Mouse (Mus musculus) limb, embryonic 13.5 days (tissue): ENCODE measurements around the gene Xntrpc. TPM values are rescaled to one million over a fixed set of nuclear protein-coding genes. Genes with fewer than 3 reads are reported as not detected.

Experiments used
- ATAC-seq: fragments of 200-750 bp; cut with Nextera tagmentation; 2 replicates; pipeline ENCODE4 v1.8.0; 2017; ENCODE audit warnings: low read depth, moderate number of reproducible peaks, moderate TSS enrichment; ENCODE audit not compliant: low FRiP score
- H3K27ac ChIP-seq: fragments of 300-500 bp; sonication (generic); 2 replicates; pipeline ENCODE4 v1.5.1; 2015; ENCODE audit warnings: inconsistent platforms, mild to moderate bottlenecking, moderate library complexity
- H3K27me3 ChIP-seq: fragments of 300-500 bp; sonication (generic); 2 replicates; pipeline ENCODE4 v1.6.1; 2015; ENCODE audit warnings: mild to moderate bottlenecking, inconsistent platforms
- H3K36me3 ChIP-seq: fragments of 300-500 bp; sonication (generic); 2 replicates; pipeline ENCODE4 v1.6.1; 2015; ENCODE audit warnings: inconsistent platforms, mild to moderate bottlenecking, moderate library complexity
- H3K4me1 ChIP-seq: fragments of 300-500 bp; sonication (generic); 2 replicates; pipeline ENCODE4 v1.6.1; 2015; ENCODE audit warnings: inconsistent platforms
- H3K4me2 ChIP-seq: fragments of 300-500 bp; sonication (generic); replicated peaks from 2 replicates; pipeline ENCODE4 v1.6.1; 2015; ENCODE audit warnings: inconsistent platforms, mild to moderate bottlenecking, moderate library complexity
- H3K4me3 ChIP-seq: fragments of 300-500 bp; sonication (generic); 2 replicates; pipeline ENCODE4 v1.5.1; 2015; ENCODE audit warnings: moderate library complexity, mild to moderate bottlenecking, inconsistent platforms
- H3K9ac ChIP-seq: fragments of 300-500 bp; sonication (generic); 2 replicates; pipeline ENCODE4 v1.6.1; 2015; ENCODE audit warnings: mild to moderate bottlenecking, inconsistent platforms
- H3K9me3 ChIP-seq: fragments of 300-500 bp; sonication (generic); 2 replicates; pipeline ENCODE4 v1.6.1; 2016; ENCODE audit warnings: inconsistent platforms
- WGBS: fragments of 180-500 bp; shearing (Covaris S2); methylation state at CpG from one replicate; pipeline ENCODE4 v1.1.7; 2015; 5-methylcytosine and 5-hydroxymethylcytosine counted together
- polyA plus RNA-seq: library from polyadenylated mRNA; unstranded; fragments of >200 nt; fragmentation: Nextera tagmentation; extraction: Ambion mirVana; gene quantifications from 2 replicates; pipeline ENCODE4 v1.2.1, GENCODE M21; 2015

Gene Xntrpc
- polyA plus RNA-seq, 1 experiment from 2014 or later = 2.3 TPM

DNA sequence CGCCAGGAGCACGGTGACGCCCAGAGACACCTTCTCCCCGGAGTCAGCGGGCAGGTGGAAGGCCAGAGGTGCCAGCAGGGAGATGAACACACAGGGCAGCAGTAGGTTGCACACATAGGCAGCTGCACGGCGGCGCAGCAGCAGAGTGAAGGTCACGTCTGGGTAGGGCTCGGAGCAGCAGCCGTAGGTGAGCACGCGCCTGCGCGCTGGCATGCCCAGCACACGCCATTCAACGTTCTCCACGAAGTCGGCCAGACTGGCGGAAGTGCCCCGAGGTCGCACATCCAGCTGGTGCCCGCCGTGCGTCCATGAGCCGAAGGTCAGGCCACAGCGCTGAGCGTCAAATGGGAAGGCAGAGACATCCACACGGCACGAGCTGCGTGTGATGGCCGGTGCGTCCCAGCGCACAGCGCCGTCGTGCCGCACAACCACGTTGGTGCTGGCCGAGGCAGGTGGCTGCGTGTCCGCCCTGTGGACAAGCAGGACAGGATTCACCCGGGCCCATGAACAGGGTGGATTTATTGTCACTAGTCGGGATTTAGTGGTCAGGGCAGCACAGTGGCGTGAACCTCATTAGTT lies 47.7 kb downstream of the Xntrpc start:
- no peaks in the 10 kb centered on the region for H3K4me1 ChIP-seq
- H3K27ac ChIP-seq = no peak overlapping the region
- WGBS = 74% methylated on average over 45 of the region's 45 CpGs
- no peak overlapping the region for H3K4me3 ChIP-seq
- no peak overlapping the region for H3K4me2 ChIP-seq
- no peak overlapping the region for H3K9ac ChIP-seq
- no peaks in the 10 kb centered on the region for H3K9me3 ChIP-seq
- no peak for ATAC-seq
- no peaks in the 10 kb centered on the region for H3K27me3 ChIP-seq
- H3K36me3 ChIP-seq = peaks cover 4% of the 10 kb centered on the region

DNA sequence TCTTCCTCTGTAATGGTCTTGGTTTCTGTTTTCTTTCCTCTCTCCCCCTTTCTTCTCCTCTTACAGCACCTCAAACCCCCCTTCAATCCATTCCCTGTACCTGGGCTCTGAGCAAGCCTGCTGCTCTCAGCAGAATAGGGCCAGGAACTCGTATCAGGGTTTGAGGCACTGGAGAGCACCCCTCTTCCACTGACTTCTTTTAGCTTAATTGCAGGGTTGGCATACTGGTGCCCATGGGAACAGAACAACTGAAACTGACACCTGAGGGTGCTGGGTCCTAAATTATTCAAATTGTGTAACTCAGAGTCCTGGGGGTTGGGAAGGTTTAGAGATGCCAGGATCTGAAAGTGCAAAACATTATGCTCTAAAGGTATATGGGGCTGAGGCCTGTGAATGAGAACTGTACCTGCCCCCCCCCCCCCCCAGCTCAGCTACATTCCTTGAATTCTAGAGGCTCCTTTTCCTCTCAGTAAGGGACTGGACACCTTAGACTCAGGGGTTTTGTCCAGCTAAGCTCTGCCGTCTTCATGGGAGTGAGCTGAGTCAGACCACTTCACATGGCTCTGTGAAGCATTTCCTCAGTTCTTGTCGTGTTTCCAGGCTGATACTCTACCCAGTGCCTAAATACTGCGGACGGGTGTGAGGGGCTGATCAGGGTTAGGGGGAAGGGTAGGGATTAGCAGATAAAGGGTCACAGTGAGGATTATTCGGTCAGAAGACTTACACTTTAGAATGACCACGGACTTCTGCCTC lies 51.2 kb downstream of the Xntrpc start, which contains the start of gene Chrna10:
Chrna10 (minus strand) TSS at position 250 of the 753 bp plus-strand sequence.
- no peak for ATAC-seq
- no peaks in the 10 kb centered on the region for H3K4me1 ChIP-seq
- H3K4me2 ChIP-seq = no peak within 1 kb of the TSS
- no peaks in the 10 kb centered on the region for H3K9me3 ChIP-seq
- H3K27ac ChIP-seq = no peak within 1 kb of the TSS
- peaks cover 39% of the 10 kb centered on the region for H3K36me3 ChIP-seq
- WGBS = 44% methylated on average over 7 of the region's 7 CpGs
- H3K4me3 ChIP-seq = no peak within 1 kb of the TSS
- no peaks in the 10 kb centered on the region for H3K27me3 ChIP-seq
- no peak within 1 kb of the TSS for H3K9ac ChIP-seq

GRCm38 (mm10) chr7:102117382-102117781 lies 51.9 kb downstream of the Xntrpc start:
- Histone ChIP-seq H3K4me1 (no peaks in the 10 kb centered on the region), H3K27me3 (no peaks in the 10 kb centered on the region), H3K4me2 (no peak overlapping the region), H3K27ac (no peak overlapping the region), H3K9me3 (no peaks in the 10 kb centered on the region), H3K9ac (no peak overlapping the region), H3K36me3 (peaks cover 46% of the 10 kb centered on the region), H3K4me3 (no peak overlapping the region)
- no peak for ATAC-seq
- WGBS = 70% methylated on average over 6 of the region's 6 CpGs

DNA sequence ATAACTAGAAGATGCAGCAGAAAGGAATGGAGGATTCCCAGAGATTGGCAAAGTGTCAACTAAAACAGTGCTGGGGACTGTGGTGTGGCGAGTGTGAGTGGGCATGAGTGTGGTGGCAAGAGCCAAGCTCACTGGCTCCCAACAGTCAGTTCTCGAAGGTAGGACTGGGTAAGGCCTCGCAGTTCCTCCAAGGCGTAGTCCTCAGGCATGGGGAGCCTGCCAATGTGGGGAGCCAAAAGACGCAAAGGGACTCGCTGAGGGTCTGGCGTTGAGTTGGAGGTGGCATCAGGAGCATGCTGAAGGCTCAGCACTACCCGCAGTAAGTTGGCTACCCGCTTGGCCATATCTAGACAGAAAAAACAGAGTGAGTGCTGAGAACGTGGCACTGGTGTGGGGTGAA lies 54.8 kb downstream of the Xntrpc start:
- Histone ChIP-seq H3K9me3 (no peaks in the 10 kb centered on the region), H3K27me3 (no peaks in the 10 kb centered on the region), H3K4me1 (no peaks in the 10 kb centered on the region), H3K27ac (no peak overlapping the region), H3K4me3 (no peak overlapping the region), H3K36me3 (peaks cover 75% of the 10 kb centered on the region), H3K9ac (no peak overlapping the region), H3K4me2 (no peak overlapping the region)
- ATAC-seq = no peak
- WGBS = 94% methylated on average over 10 of the region's 10 CpGs

DNA sequence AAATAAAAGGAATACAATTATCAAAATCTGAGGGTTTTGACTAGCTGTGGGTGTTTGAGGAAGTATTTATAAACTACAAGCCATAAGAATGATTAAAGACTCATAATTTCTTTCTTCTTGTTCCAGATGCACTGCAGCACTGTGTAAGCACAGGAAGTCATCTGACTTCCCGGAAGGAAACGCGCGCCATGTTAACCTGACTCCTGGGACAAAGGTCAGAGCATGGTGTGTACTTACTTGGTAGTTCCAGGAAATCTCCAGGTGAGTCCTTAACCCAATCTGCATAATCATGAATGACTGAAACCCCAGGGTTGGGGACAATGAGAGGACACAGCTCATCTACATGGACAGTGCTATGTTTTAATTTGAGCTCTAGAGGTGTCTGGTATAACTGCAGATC lies 66.9 kb downstream of the Xntrpc start:
- WGBS = 87% methylated on average over 4 of the region's 4 CpGs
- Histone ChIP-seq H3K4me3 (no peak overlapping the region), H3K4me2 (no peak overlapping the region), H3K36me3 (peaks cover 82% of the 10 kb centered on the region), H3K27me3 (no peaks in the 10 kb centered on the region), H3K9me3 (no peaks in the 10 kb centered on the region), H3K9ac (no peak overlapping the region), H3K4me1 (no peaks in the 10 kb centered on the region), H3K27ac (no peak overlapping the region)
- no peak for ATAC-seq

GRCm38 (mm10) chr7:102137464-102137863 lies 72.0 kb downstream of the Xntrpc start:
- Histone ChIP-seq H3K36me3 (peaks cover 83% of the 10 kb centered on the region), H3K9ac (no peak overlapping the region), H3K27ac (no peak overlapping the region), H3K4me3 (no peak overlapping the region), H3K27me3 (no peaks in the 10 kb centered on the region), H3K9me3 (no peaks in the 10 kb centered on the region), H3K4me1 (no peaks in the 10 kb centered on the region), H3K4me2 (no peak overlapping the region)
- WGBS = 74% methylated on average over 1 of the region's 1 CpGs
- no peak for ATAC-seq

DNA sequence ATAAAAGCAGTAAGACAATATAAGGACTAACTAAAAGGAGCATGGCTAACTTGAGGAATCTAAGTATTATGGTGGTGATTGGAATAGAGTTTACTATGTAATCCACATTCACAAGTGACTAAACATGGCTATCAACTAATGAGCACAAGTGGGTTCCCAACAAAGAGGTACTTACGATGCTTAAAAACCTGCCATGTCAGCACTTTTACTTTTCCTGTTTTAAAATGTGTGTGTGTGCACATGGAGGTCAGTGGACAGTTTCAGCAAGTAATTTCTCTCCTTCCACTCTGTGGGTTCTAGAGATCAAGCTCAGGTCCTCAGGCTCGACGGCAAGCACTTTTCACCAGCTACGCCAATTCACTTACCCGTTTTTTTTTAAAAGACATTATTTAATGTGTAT lies 72.4 kb downstream of the Xntrpc start:
- no peak overlapping the region for H3K9ac ChIP-seq
- peaks cover 82% of the 10 kb centered on the region for H3K36me3 ChIP-seq
- H3K27me3 ChIP-seq = no peaks in the 10 kb centered on the region
- H3K9me3 ChIP-seq = no peaks in the 10 kb centered on the region
- H3K4me1 ChIP-seq = no peaks in the 10 kb centered on the region
- no peak overlapping the region for H3K27ac ChIP-seq
- no peak overlapping the region for H3K4me3 ChIP-seq
- no peak for ATAC-seq
- WGBS = 97% methylated on average over 5 of the region's 5 CpGs
- no peak overlapping the region for H3K4me2 ChIP-seq

Other genes starting within 250 kb of the Xntrpc start
- gene Phox2a, start 247.4 kb upstream of the Xntrpc start, polyA plus RNA-seq = 0.15 TPM in 1 of 2 replicates, not detected in the other
- 60.0 and 70.3 TPM in 2 replicates for gene Inppl1, start 227.5 kb upstream of the Xntrpc start, polyA plus RNA-seq
- gene Folr2, start 208.5 kb upstream of the Xntrpc start, polyA plus RNA-seq = 0.51 and 1.4 TPM in 2 replicates
- gene Anapc15, start 202.0 kb upstream of the Xntrpc start, polyA plus RNA-seq = 70.6 and 71.6 TPM in 2 replicates
- 0.52 and 0.64 TPM in 2 replicates for gene Folr1, start 194.9 kb upstream of the Xntrpc start, polyA plus RNA-seq
- gene Lamtor1, start 159.8 kb upstream of the Xntrpc start, polyA plus RNA-seq = 160 and 162 TPM in 2 replicates
- gene Tomt, start 159.4 kb upstream of the Xntrpc start, polyA plus RNA-seq = 0.29 and 0.68 TPM in 2 replicates
- gene Lrrc51, start 131.8 kb upstream of the Xntrpc start, polyA plus RNA-seq = 8.2 and 13.4 TPM in 2 replicates
- 85.7 and 96.2 TPM in 2 replicates for gene Numa1, start 131.6 kb upstream of the Xntrpc start, polyA plus RNA-seq
- gene Il18bp, start 47.0 kb upstream of the Xntrpc start, polyA plus RNA-seq = 3.6 and 3.9 TPM in 2 replicates
- 34.1 and 34.4 TPM in 2 replicates for gene Rnf121, start 244 bp upstream of the Xntrpc start, polyA plus RNA-seq
- gene Xndc1, start 202 bp upstream of the Xntrpc start, polyA plus RNA-seq = 44.1 and 45.1 TPM in 2 replicates
- gene Trpc2, start 17.4 kb downstream of the Xntrpc start, polyA plus RNA-seq = not detected in 2 replicates
- 16.8 and 16.9 TPM in 2 replicates for gene Art1, start 36.0 kb downstream of the Xntrpc start, polyA plus RNA-seq
- gene Art5, start 43.8 kb downstream of the Xntrpc start, polyA plus RNA-seq = 4.4 and 4.7 TPM in 2 replicates
- gene Chrna10, start 51.1 kb downstream of the Xntrpc start, polyA plus RNA-seq = not detected in 2 replicates
- gene Nup98, start 144.5 kb downstream of the Xntrpc start, polyA plus RNA-seq = 38.2 and 42.9 TPM in 2 replicates
- gene Pgap2, start 144.5 kb downstream of the Xntrpc start, polyA plus RNA-seq = 82.3 and 88.6 TPM in 2 replicates
- gene Rhog, start 190.3 kb downstream of the Xntrpc start, polyA plus RNA-seq = 56.7 and 57.8 TPM in 2 replicates
- gene Stim1, start 202.1 kb downstream of the Xntrpc start, polyA plus RNA-seq = 23.7 and 25.2 TPM in 2 replicates